Mouse (Mus musculus) yolk sac, embryonic 10.5 days (tissue): ENCODE results near the gene Lin7b.
"Not testable (repeated sequence)": the region's sequence is repeated elsewhere in the genome, so short reads cannot be mapped to it uniquely, and the experiment has no call there.

Experiments
- DNase-seq: peaks from one replicate; pipeline ENCODE4 v3.0.0-alpha.2; 2017; ENCODE audit warnings: low spot score

The Lin7b gene

DNA sequence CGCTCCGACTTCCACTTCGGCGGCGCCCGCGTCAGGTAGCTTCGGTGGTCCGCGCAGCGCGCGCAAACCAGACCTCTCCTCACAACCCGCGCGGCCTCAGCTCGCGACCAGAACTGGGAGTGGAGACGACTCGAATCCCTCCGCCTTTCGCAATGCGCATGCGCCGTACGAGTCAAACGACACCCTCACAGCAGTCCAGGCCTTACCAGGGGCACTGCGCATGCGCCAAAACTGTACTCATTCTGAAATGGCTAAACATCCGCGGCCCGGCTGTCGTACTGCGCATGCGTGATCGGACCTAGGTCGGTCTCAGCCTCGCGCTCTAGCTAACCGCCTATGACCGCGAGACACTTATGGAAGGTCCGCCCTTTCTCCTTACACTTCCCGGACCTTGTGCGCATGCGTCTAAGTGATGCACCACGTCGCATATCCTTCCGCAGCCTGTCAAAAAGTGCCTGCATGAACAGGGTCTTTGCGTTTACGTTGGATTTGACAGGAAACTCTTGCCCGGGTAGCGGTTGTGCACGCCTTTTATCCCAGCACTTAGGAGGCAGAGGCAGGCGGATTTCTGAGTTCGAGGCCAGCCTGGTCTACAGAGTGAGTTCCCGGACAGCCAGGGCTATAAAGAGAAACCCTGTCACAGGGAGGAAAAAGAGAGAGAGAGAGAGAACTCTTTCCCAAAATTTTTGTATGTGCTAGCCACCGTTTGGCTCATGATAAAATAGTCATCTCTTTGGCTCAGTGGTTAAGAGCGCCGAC lies 25.4 kb upstream of the Lin7b start, which contains the start of gene Snrnp70:
Gene Snrnp70 (minus strand): TSS at position 165 of the 759 bp plus-strand sequence.
- peak; percentile 100 for DNase-seq

DNA sequence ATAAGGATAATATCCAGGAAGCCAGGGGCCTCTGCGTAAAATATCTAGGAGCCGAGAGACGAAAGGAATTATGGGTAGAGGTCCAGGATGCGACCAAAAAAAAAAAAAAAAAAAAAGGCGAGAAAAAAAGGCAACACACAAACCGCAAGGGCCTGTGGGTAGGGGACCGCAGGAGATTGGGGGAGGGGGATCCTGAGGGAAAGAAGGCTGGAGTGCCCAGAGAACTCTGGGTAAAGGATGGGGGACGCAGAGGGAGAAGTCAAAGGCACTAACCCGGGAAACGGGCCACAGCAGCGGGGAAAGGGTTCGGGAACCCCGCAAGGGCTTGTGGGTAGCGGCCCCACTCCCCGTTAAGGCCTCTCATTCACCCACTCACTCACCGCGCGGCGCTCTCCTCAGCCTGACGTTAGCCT lies 24.8 kb upstream of the Lin7b start:
- no peak for DNase-seq

DNA sequence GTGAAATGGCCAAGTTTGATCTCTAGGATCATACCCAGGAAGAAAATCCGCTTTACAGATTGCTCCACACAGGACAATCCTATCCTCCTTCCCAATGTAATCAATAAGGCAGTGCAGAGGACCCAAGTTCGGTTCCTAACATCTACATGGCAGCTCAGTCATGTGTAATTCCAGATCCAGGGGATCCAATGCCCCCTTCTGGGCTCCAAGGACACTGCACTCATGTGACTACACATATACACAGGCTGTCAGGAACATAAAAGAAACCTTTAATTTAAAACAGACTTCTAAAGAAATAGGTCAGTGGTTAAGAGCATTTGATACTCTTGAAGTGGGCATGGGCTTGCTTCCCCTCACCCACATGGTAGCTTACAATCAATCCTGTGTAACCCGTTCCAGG lies 15.7 kb upstream of the Lin7b start:
- DNase-seq: no peak

DNA sequence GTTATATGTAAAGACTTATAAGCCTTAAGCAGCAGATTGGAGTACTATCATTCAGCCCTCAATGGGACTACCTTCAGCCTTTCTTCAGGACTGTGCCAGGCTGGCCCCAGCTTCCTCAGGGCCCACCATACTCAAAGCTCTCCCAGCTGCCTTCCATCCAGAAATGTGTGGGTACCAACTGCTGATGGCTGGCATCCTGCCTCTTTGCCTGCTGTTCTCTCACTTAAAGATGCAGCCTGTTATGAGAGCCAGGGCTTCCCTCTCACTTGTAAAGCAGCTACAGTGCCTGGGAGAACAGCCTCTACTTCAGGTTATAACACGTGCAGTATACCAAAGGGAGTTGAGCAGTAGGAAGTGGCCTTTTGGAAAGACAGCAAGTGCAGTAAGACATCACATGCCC lies 5.7 kb upstream of the Lin7b start:
- DNase-seq: no peak

DNA sequence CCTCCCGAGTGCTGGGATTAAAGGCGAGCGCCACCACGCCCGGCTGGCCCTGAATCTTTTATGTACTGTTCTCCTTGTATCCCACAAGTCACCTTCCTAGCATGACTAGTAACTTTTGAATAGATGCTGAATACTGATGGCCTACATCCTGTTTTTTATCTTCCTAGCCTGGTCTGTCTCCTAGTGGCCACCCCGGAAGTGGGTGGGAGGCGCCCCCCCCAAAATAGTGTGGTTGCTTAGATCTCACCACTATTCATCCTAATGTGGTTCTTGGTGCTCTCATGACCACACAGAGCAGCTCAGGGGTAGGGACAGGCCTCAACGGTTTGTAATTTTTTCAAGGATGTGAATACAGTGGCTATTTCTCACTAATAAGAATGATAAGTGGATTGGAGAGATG lies 4.2 kb upstream of the Lin7b start:
- no peak for DNase-seq

DNA sequence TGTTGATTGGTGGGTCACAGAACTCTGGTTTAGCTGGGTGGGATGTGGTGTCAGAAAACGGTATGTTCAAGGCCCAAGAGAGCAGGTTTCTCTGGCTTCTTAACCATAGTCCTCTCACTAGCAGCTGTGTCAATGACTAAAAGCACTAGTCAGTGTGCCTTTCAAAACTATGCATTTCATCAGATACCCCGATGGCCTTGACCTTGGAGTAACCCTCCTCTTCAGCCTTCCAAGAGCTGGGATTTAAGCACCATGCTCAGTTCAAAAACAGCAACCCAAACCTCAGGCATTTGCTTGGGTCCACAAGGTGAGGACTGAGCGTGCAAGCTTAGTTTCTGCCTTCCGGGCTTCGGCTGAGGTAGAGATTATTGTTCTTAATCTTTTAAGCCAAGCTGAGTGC lies 2.0 kb upstream of the Lin7b start:
- no peak for DNase-seq

DNA sequence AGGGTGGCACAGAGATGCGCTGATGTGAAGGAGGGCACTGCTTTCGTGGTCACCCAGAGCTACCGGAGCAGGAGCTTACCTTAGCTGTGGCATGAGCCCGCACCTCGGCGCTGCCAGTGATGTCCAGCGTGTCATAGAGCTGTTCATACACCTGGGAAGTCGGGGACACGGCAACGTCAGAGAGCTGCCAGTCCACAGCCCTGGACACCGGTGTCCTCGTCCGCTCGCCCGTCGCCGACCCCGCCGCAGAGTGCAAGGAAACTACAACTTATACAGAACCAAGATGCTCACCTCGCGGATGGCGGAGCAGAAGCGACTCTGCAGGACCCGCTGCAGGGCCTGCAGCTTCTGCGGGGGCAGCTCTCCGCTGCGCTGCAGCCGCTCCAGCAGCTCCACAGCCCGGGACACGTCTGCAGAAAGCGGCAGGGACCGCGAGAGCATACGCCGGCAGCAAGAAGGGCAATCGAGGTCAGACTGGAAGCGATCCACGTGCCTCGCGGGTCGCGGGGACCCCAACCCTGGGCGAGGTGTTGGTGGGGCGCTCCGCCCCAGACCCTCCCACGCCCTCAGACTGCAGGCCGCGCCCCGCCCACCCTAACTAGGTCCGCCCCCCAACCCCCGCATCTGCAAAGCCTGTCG lies 428 bp downstream of the Lin7b start:
- DNase-seq: no peak

DNA sequence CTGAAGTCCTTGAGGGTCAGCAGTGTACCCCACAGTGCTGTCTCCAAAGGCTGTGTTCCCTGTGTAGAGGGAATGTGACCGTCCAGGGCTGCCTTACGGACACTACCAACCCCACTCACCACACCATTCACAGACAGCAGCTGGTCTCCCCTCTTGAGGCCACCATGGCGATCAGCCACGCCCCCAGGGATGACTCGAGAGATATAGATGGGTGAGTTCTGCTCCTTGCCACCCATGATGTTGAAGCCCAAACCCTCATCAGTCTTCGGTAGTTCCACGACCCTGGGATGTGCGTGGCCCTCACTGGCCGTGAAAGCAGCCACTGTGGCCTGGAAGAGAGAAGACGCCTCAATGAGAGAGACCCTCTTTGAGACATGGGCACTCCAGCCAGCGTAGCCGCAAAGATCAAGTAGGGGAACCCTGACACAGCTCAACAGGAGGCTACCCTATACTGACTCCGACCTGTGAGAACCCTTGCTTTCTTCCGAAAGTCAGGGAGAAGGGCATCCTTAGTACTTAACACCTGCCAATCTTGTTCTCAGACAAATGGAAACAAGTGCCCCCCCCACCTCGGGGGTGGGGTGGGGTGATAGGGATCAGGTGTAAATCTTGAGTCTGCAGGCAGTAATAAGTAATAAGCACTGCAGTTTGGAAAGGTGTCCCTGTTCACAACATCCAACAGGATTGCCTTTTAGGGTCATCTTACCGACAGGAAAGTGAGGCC lies 1.2 kb downstream of the Lin7b start:
- no peak for DNase-seq

DNA sequence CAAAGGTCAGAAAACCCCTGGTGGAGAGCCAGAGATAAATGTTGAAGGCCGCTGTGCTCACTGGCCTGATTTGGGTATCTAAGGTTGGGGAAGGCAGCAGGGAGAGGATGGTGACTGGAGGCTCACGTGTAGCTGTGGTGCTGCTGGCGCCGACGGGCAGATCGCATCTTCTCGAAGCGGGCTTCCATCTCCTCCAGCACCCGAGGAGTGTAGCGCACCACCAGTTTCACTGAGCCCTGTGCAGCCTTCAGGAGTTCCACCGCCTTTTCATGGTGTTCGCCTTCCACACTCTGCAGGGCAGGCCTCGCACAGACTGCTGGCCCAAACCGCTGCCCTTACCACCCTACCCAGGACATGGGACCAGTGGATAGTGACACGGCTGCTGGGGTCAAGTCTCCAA lies 2.2 kb downstream of the Lin7b start:
- DNase-seq: no peak

DNA sequence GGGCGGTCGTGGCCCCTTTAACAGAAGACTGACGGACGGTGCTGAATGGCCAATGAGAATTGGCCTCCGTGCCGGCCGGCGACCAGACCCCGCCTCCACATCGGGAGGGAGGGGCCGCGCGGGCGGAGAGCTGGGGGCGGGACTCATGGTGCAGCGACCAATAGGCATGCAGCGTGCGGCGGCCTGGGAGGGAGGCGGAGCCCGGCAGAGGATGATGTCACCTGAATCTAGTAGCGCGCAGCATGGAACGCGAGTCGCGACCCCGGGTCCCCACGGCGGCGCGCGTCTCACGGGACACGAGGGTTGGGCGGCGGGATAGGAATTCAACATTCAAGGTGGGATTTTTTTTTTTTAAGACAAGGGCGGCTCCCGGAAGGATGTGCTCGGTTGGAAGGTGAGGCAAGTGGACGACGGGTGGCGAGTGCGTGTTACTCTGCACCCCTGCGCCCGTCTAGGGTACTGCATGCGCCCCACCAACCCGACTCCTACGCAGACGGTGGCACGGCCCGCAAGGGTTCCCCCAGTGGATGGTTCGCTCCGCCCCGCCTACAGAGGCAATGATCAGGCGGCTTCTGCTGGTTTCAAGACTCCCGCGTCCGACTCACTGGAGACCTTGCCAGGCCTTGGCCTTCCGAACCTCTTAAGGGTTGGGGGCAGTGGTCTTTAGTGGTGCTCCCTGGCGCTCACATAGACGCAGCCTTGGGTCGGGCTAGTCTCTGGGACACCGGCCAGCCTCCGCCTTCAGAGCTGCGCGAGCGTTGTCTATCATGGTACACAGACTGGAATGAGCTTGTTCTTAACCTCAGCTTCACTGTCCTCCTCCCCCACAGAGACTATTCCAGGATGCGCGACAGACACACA lies 3.1 kb downstream of the Lin7b start:
- peak; percentile 97 for DNase-seq

DNA sequence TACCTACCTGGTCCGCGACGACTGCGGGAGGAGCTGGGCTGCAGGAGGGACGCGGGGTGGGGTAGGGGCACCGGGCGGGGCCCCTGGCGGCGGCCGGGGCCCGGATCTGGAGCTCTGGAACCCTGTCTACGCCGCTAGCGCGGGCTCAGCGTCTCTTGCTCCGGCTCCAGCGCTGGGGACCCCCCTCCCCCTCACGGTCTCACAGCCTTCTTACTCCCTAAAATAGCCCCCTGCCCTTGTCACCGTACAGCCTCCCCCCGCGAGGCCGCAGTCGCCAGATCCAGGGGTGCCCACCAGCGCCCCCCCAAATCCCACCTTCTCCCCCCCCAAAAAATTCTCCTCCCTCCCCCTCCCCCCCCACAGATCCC lies 3.7 kb downstream of the Lin7b start, which contains the start of gene Ppfia3:
Gene Ppfia3 (minus strand): TSS at position 368 of the 368 bp plus-strand sequence.
- no peak for DNase-seq

DNA sequence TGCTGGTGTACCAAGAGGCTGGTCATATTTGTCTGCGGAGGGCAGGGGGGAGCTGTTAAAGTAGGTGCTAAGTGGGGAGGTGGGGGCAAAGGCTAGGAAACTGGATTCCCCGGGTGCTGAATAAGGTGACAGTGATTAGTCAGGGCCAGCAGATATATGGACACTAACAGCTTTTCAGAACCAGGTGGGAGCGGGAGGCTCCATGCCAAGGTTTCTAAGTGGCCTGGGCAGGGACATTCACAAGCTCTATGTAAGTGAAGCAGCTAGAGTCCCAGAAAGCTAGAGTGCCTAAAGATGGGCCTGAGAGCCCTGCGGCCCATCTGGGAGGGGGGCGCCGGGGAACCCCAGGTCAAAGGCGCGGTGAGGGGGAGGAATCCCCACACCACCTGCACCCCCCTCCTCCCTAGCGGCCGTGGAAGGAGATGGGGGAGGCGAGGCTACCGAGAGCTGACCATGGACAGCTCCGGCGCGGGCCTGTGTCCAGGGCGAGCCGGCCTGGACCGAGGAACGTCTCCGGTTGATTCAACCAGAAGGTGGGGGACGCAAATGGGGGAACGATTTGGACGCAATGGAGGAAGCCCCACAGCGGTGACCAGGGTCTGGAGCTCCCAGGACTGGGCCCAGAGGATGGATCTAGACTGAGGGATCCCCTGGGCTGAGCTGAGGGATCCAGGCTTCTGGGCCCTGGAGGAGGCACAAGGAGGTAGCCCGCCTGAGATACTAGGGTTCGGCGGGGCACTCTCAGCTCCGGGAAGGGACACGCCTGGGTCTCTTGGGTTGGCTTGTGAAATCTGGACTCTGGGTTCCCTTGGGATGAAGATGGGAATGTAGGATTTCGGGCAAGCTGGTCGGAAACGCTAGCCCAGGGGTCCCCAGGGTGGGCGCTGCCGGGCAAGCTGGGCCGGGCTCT lies 4.4 kb downstream of the Lin7b start:
- peak; percentile 51 for DNase-seq

DNA sequence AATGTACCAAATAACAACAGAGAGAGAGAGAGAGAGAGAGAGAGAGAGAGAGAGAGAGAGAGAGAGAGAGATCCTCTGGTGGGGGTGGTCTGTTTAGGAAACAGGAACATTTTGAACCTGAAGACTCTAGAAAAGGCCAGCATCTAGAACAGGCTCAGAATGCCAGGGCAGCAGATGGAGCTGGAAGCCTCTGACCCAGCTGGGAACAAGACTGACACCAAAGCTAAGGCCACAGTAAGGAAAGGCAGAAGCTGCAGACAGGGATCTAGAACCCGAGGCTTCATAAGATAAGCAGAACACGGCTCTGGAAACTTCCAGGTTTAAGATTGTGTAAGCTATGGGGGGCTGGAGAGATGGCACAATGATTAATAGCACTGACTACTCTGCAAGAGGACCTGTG lies 6.4 kb downstream of the Lin7b start:
- DNase-seq: no peak

DNA sequence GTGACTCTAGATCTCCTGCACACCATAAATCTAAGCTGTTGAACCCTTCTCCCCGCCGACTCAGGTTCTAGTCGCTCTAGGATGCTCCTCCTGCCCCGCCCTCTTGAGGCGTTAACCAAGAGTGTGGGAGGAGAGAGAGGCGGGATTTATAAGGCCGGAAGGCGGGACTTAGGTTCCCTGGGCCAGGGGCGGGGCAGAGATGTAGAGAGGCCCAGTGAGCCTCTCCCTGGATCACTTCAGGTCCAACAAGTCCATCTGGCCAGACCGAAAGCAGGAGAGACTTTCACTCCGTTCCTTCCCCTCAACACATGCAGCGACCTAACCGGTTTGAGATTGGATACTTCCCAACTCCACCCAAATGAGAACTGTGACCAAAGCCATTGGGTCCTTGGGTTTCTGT lies 7.6 kb downstream of the Lin7b start:
- DNase-seq: no peak

DNA sequence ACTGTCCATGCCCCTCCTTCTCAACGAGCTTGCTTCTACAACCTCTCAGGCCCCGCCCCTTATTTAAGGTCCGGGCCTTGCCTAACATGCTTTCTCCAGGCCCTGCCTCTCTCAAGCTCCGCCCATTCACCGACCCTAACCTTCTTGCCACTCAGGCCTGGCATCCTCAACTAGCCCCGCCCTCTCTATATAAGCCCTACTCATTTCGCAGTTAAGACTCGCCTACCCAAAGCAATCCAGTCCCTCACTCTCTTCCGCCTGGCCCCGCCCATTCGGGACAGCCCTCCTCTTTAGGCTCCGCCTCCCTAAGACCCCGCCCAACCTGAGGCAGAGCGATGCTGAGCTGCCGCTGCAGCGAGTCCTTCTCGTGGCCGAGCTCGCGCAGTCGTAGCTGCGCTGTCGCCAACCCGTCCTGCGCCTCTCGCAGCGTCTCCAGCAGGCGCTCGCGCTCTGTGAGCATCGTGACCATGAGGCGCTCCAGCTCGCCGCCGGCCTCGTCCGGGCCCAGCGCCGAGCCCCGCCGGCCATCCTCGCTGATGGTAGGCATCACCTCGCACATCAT lies 9.1 kb downstream of the Lin7b start:
- DNase-seq: peak; percentile 79

DNA sequence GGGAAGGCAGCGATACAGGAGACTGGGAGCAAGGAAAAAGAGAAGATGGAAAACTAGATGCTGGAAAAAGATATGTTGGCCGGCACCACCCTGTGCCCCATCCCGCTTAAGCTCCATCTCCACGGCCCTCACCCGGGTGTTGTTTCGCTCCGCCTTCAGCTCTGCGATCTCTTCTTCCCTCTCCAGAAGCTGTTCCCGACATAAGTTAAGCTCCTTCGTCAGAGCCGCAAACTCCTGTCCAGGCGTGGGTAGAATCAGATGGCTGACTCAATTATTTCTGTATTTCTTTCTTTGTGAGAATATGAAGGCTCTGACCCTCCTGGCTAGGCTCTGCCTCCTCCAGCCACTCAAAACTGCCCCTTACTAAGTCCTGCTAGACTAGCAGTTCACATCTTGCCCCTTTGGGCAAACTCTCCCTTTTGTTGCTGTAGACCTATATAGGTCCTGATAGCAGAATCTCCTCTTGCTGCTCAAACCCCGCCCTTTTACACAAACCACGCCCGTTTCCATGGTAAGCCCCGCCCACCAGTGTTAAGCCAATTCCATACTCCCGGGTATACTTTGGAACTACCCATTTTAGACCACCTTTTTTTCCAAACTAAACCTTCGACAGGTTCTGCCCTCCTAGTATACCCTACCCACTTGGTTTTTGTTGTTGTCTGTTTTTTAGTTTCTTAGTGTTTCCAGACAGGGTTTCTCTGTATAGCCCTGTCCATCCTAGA lies 9.8 kb downstream of the Lin7b start:
- DNase-seq: no peak

DNA sequence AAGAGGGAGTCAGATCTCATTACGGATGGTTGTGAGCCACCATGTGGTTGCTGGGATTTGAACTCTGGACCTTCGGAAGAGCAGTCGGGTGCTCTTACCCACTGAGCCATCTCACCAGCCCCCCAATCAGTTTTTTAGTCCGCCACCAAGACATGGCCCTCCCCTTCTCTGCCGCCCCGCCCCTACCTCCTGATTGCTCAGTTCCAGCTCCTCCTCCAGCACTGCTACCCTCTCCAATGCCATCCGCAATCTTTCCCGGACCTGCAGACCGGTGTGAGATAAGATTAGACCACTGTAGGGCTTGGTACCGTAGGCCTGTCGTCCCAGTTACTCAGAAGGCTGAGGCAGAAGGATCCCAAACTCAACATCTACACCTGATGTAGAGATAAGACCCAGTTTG lies 11.3 kb downstream of the Lin7b start:
- not testable (repeated sequence) for DNase-seq

DNA sequence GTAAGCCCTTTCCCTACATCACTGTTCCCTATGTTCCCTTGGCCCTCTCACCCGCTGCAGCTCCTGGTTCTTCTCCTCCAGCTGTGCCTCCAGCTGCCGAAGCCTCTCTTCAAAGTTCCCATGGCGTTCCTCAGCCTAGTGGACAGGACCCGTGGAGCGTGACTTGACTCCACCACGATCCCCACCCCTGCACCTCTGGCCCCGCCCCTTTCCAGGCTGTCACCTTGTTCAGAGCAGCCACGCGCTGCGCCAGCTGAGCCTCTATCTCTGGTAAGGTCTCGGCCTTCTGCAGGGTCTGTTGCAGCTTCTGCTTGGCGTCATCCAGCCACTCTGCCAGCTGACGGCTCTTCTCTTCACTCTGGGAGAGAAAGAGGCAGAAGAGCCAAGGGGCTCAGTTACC lies 14.3 kb downstream of the Lin7b start:
- DNase-seq: no peak

DNA sequence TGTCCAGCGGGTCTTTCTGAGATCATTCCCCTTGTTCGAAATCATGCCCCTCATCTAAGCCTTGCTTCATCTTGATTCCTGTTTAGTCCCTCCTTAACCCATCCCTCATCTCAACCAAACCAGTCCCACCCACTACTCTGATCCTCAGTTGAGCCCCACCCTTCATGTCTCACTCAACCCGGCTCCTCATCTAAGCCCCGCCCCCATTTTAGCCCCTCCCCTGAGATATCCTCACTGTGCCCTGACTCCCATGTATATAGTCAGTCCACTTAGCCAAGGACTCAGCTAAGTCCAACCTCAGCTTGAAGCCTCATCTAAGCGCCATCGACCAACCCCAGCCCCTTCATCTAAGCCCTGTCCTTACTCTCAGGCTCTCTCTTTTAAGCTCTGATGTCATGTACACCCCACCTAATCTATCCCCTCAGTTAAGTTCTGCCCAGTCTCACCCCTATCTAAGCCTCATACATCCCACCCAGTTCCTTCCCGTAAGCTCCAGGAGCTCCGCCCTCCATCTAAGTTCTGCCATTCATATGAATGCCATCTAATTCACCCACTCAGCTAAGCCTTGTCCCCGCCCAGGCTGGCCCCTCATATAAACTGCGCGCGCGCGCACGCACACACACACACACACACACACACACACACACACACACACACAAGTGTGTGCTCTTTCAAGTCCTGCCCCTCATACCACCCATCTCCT lies 14.9 kb downstream of the Lin7b start:
- DNase-seq: no peak
